Mouse (Mus musculus) forebrain, embryonic 15.5 days (tissue): Measurements from ENCODE around the gene Speg. TPM values are rescaled to one million over a fixed set of nuclear protein-coding genes. Genes with fewer than 3 reads are reported as not detected.
A peak's percentile ranks its signal among the peaks of the same experiment; 100 is the strongest.

Source experiments
- ATAC-seq: fragments of 200-750 bp; cut with Nextera tagmentation; replicated peaks from 2 replicates; pipeline ENCODE4 v1.8.0; 2017; ENCODE audit warnings: mild to moderate bottlenecking, moderate TSS enrichment, moderate library complexity
- H3K27ac ChIP-seq: fragments of 300-500 bp; sonication (generic); replicated peaks from 2 replicates; pipeline ENCODE4 v1.5.1; 2015; ENCODE audit warnings: mild to moderate bottlenecking, inconsistent platforms
- H3K27me3 ChIP-seq: fragments of 300-500 bp; sonication (generic); 2 replicates; pipeline ENCODE4 v1.6.1; 2015; ENCODE audit warnings: inconsistent platforms
- H3K36me3 ChIP-seq: fragments of 300-500 bp; sonication (generic); 2 replicates; pipeline ENCODE4 v1.6.1; 2015; ENCODE audit warnings: mild to moderate bottlenecking, inconsistent platforms
- H3K4me1 ChIP-seq: fragments of 300-500 bp; sonication (generic); 2 replicates; pipeline ENCODE4 v1.6.1; 2015; ENCODE audit warnings: inconsistent platforms
- H3K4me2 ChIP-seq: fragments of 300-500 bp; sonication (generic); replicated peaks from 2 replicates; pipeline ENCODE4 v1.6.1; 2015; ENCODE audit warnings: mild to moderate bottlenecking, inconsistent platforms
- H3K4me3 ChIP-seq: fragments of 300-500 bp; sonication (generic); 2 replicates; pipeline ENCODE4 v1.5.1; 2015; ENCODE audit warnings: mild to moderate bottlenecking, inconsistent platforms
- H3K9ac ChIP-seq: fragments of 300-500 bp; sonication (generic); replicated peaks from 2 replicates; pipeline ENCODE4 v1.6.1; 2015; ENCODE audit warnings: mild to moderate bottlenecking, inconsistent platforms
- H3K9me3 ChIP-seq: fragments of 300-500 bp; sonication (generic); 2 replicates; pipeline ENCODE4 v1.6.1; 2016; ENCODE audit warnings: inconsistent platforms
- WGBS: fragments of 180-500 bp; shearing (Covaris S2); methylation state at CpG from one replicate; pipeline ENCODE4 v1.1.7; 2015; ENCODE audit warnings: mixed read lengths; 5-methylcytosine and 5-hydroxymethylcytosine counted together
- polyA plus RNA-seq: library from polyadenylated mRNA; unstranded; fragments of >200 nt; fragmentation: Nextera tagmentation; extraction: Ambion mirVana; gene quantifications from 2 replicates; pipeline ENCODE4 v1.2.1, GENCODE M21; 2015

Speg gene
- polyA plus RNA-seq, 1 experiment from 2014 or later, result 11.4 TPM

GRCm38 (mm10) chr1:75448052-75448431, 72.9 kb downstream of the Speg start:
- no peak overlapping the region for H3K4me3 ChIP-seq
- no peak overlapping the region for H3K27ac ChIP-seq
- no peak overlapping the region for H3K9ac ChIP-seq
- no peak for ATAC-seq
- no peaks in the 10 kb centered on the region for H3K9me3 ChIP-seq
- peak overlapping the region; percentile 17 for H3K4me2 ChIP-seq
- H3K4me1 ChIP-seq, result peaks cover 79% of the 10 kb centered on the region
- peaks cover 39% of the 10 kb centered on the region for H3K27me3 ChIP-seq
- no peaks in the 10 kb centered on the region for H3K36me3 ChIP-seq
- 3% methylated on average over 7 of the region's 7 CpGs for WGBS

GRCm38 (mm10) chr1:75448937-75449336, 73.8 kb downstream of the Speg start:
- no peaks in the 10 kb centered on the region for H3K9me3 ChIP-seq
- H3K9ac ChIP-seq, result no peak overlapping the region; the same call in 1 of the 2 replicates
- H3K36me3 ChIP-seq, result no peaks in the 10 kb centered on the region
- 5% methylated on average over 14 of the region's 14 CpGs for WGBS
- peaks cover 43% of the 10 kb centered on the region for H3K27me3 ChIP-seq
- H3K4me2 ChIP-seq, result 0 out of 2 replicates have a peak overlapping the region, but pooled peaks have one; percentile 5
- ATAC-seq, result no peak
- H3K27ac ChIP-seq, result no peak overlapping the region
- H3K4me1 ChIP-seq, result peaks cover 70% of the 10 kb centered on the region
- H3K4me3 ChIP-seq, result no peak overlapping the region

- 3% methylated on average over 8 of the region's 8 CpGs for WGBS
- Histone ChIP-seq H3K9ac (no peak overlapping the region; the same call in 1 of the 2 replicates), H3K4me3 (no peak overlapping the region), H3K27me3 (peaks cover 43% of the 10 kb centered on the region), H3K9me3 (no peaks in the 10 kb centered on the region), H3K27ac (no peak overlapping the region), H3K36me3 (no peaks in the 10 kb centered on the region), H3K4me1 (peaks cover 63% of the 10 kb centered on the region), H3K4me2 (0 out of 2 replicates have a peak overlapping the region, but pooled peaks have one; percentile 50)
- ATAC-seq, result no peak
Observed at GRCm38 (mm10) chr1:75449377-75450135, 74.5 kb downstream of the Speg start.

- 1% methylated on average over 35 of the region's 35 CpGs for WGBS
- peaks cover 43% of the 10 kb centered on the region for H3K27me3 ChIP-seq
- H3K4me2 ChIP-seq, result peak within 1 kb of the TSS; percentile 50
- H3K36me3 ChIP-seq, result no peaks in the 10 kb centered on the region
- H3K4me1 ChIP-seq, result peaks cover 54% of the 10 kb centered on the region
- no peaks in the 10 kb centered on the region for H3K9me3 ChIP-seq
- 0 out of 2 replicates have a peak, but pooled peaks have one; percentile 4 for ATAC-seq
- peak within 1 kb of the TSS; percentile 39 for H3K9ac ChIP-seq
- H3K4me3 ChIP-seq, result peak within 1 kb of the TSS; percentile 29
- no peak within 1 kb of the TSS for H3K27ac ChIP-seq
Observed at GRCm38 (mm10) chr1:75450314-75451005, 75.4 kb downstream of the Speg start, which contains the start of gene Asic4. Gene Asic4, plus strand, starts transcription at chr1:75450436.

- Histone ChIP-seq H3K9ac (no peak overlapping the region), H3K27me3 (peaks cover 39% of the 10 kb centered on the region), H3K27ac (no peak overlapping the region), H3K36me3 (no peaks in the 10 kb centered on the region), H3K4me3 (no peak overlapping the region), H3K9me3 (no peaks in the 10 kb centered on the region), H3K4me2 (no peak overlapping the region), H3K4me1 (peaks cover 51% of the 10 kb centered on the region)
- 57% methylated on average over 5 of the region's 5 CpGs for WGBS
- ATAC-seq, result no peak
Observed at GRCm38 (mm10) chr1:75451900-75452299, 76.8 kb downstream of the Speg start.

- Histone ChIP-seq H3K27me3 (peaks cover 23% of the 10 kb centered on the region), H3K4me1 (peaks cover 38% of the 10 kb centered on the region), H3K9me3 (no peaks in the 10 kb centered on the region), H3K4me2 (no peak overlapping the region), H3K27ac (no peak overlapping the region), H3K9ac (no peak overlapping the region), H3K36me3 (no peaks in the 10 kb centered on the region), H3K4me3 (no peak overlapping the region)
- no peak for ATAC-seq
- 77% methylated on average over 3 of the region's 3 CpGs for WGBS
Observed at GRCm38 (mm10) chr1:75455433-75455832, 80.3 kb downstream of the Speg start.

- Histone ChIP-seq H3K4me1 (peaks cover 33% of the 10 kb centered on the region), H3K4me3 (no peak overlapping the region), H3K9me3 (no peaks in the 10 kb centered on the region), H3K36me3 (no peaks in the 10 kb centered on the region), H3K4me2 (no peak overlapping the region), H3K27me3 (peaks cover 18% of the 10 kb centered on the region), H3K9ac (no peak overlapping the region), H3K27ac (no peak overlapping the region)
- 7% methylated on average over 5 of the region's 5 CpGs for WGBS
- 0 out of 2 replicates have a peak, but pooled peaks have one; percentile 26 for ATAC-seq
Observed at GRCm38 (mm10) chr1:75455948-75456347, 80.9 kb downstream of the Speg start.

GRCm38 (mm10) chr1:75456746-75457564, 81.9 kb downstream of the Speg start:
- Histone ChIP-seq H3K27ac (no peak overlapping the region), H3K9ac (no peak overlapping the region), H3K4me1 (peaks cover 33% of the 10 kb centered on the region), H3K9me3 (no peaks in the 10 kb centered on the region), H3K4me3 (no peak overlapping the region), H3K27me3 (peaks cover 12% of the 10 kb centered on the region; the same call in 1 of the 2 replicates), H3K36me3 (no peaks in the 10 kb centered on the region), H3K4me2 (no peak overlapping the region)
- 5% methylated on average over 14 of the region's 14 CpGs for WGBS
- no peak for ATAC-seq

GRCm38 (mm10) chr1:75457710-75458024, 82.6 kb downstream of the Speg start:
- Histone ChIP-seq H3K9me3 (no peaks in the 10 kb centered on the region), H3K27ac (no peak overlapping the region), H3K4me2 (no peak overlapping the region), H3K36me3 (no peaks in the 10 kb centered on the region), H3K4me1 (peaks cover 33% of the 10 kb centered on the region), H3K9ac (no peak overlapping the region), H3K27me3 (peaks cover 9% of the 10 kb centered on the region; the same call in 1 of the 2 replicates), H3K4me3 (no peak overlapping the region)
- 13% methylated on average over 9 of the region's 10 CpGs for WGBS
- ATAC-seq, result 0 out of 2 replicates have a peak, but pooled peaks have one; percentile 7

GRCm38 (mm10) chr1:75458025-75458788, 83.1 kb downstream of the Speg start:
- no peaks in the 10 kb centered on the region for H3K36me3 ChIP-seq
- H3K4me2 ChIP-seq, result peak overlapping the region; percentile 46
- H3K9ac ChIP-seq, result peak overlapping the region; percentile 34
- no peaks in the 10 kb centered on the region for H3K9me3 ChIP-seq
- peaks cover 33% of the 10 kb centered on the region for H3K4me1 ChIP-seq
- no peak overlapping the region for H3K27ac ChIP-seq
- peaks cover 9% of the 10 kb centered on the region; the same call in 1 of the 2 replicates for H3K27me3 ChIP-seq
- 5% methylated on average over 42 of the region's 42 CpGs for WGBS
- H3K4me3 ChIP-seq, result peak overlapping the region; percentile 28
- ATAC-seq, result peak; percentile 57
